Mouse (Mus musculus): Measurements from ENCODE around the gene Ovch2. TPM values are rescaled to one million over a fixed set of nuclear protein-coding genes. Genes with fewer than 3 reads are reported as not detected.

Ovch2 gene
- polyA plus RNA-seq, 1 experiment from 2014 or later = not detected

DNA sequence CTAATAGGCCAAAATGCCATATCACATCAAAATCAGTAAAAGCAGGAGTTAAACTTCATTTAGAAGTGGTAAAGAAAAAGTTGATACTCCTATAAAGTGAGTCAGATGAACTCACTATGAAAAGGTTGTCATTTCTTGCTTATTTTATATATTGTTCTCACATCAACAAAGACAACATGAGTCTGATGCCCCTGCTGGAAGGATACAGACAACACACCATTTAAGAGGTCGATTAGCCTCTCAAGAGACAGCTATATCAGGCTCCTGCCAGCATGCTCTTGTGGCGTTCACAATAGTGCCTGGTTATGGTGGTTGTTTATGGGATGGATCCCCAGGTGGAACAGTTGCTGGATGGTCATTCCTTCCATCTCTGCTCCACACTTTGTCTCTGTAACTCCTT is 67.8 kb downstream of the Ovch2 start:
- no peak overlapping the region for H3K9ac ChIP-seq (ENCODE audit: low read length)
- no peaks in the 10 kb centered on the region for H3K4me1 ChIP-seq (replicated peaks; ENCODE audit: control insufficient read depth, insufficient read depth, low read length)
- no peak for ATAC-seq (replicated peaks; ENCODE audit: low FRiP score, low TSS enrichment, low read depth)
- 72% methylated on average over 2 of the region's 2 CpGs for WGBS
- peaks cover 30% of the 10 kb centered on the region for H3K36me3 ChIP-seq (ENCODE audit: control insufficient read depth, insufficient read depth, low read length)
- H3K27ac ChIP-seq (ENCODE audit: low read depth) = no peak overlapping the region
- H3K27me3 ChIP-seq (replicated peaks; ENCODE audit: control insufficient read depth, insufficient read depth, low read length) = no peaks in the 10 kb centered on the region
- no peak for DNase-seq (ENCODE audit: low spot score)
- H3K4me2 ChIP-seq (ENCODE audit: low read length) = no peak overlapping the region
- no peaks in the 10 kb centered on the region for H3K9me3 ChIP-seq (ENCODE audit: control insufficient read depth, low read length)
- H3K4me3 ChIP-seq (ENCODE audit: low read depth, low read length) = no peak overlapping the region

Other genes with a start within 250 kb of the Ovch2 start
- gene Olfml1, start 233.8 kb downstream of the Ovch2 start, polyA plus RNA-seq (2014; fragmentation: Nextera tagmentation; extraction: Ambion mirVana) = 18.6 and 24.3 TPM in 2 replicates
- gene Ppfibp2, start 206.0 kb downstream of the Ovch2 start, polyA plus RNA-seq (2014; fragmentation: Nextera tagmentation; extraction: Ambion mirVana) = 11.2 and 12.8 TPM in 2 replicates
- gene 5330417H12Rik, start 176.0 kb downstream of the Ovch2 start, polyA plus RNA-seq (2014; fragmentation: Nextera tagmentation; extraction: Ambion mirVana) = not detected in 2 replicates
- gene Cyb5r2, start 43.2 kb downstream of the Ovch2 start, polyA plus RNA-seq (2014; fragmentation: Nextera tagmentation; extraction: Ambion mirVana) = 0.31 and 0.40 TPM in 2 replicates
- not detected in 2 replicates for gene Olfr467, start 11.1 kb upstream of the Ovch2 start, polyA plus RNA-seq (2014; fragmentation: Nextera tagmentation; extraction: Ambion mirVana)
- gene Olfr469, start 24.3 kb upstream of the Ovch2 start, polyA plus RNA-seq (2014; fragmentation: Nextera tagmentation; extraction: Ambion mirVana) = not detected in 2 replicates
- gene Olfr470, start 46.3 kb upstream of the Ovch2 start, polyA plus RNA-seq (2014; fragmentation: Nextera tagmentation; extraction: Ambion mirVana) = not detected in 2 replicates
- gene Olfr472, start 96.7 kb upstream of the Ovch2 start, polyA plus RNA-seq (2014; fragmentation: Nextera tagmentation; extraction: Ambion mirVana) = not detected in 2 replicates
- gene Olfr473, start 129.2 kb upstream of the Ovch2 start, polyA plus RNA-seq (2014; fragmentation: Nextera tagmentation; extraction: Ambion mirVana) = not detected in 2 replicates
- not detected in 2 replicates for gene Olfr474, start 153.4 kb upstream of the Ovch2 start, polyA plus RNA-seq (2014; fragmentation: Nextera tagmentation; extraction: Ambion mirVana)
- not detected in 2 replicates for gene Olfr476, start 163.6 kb upstream of the Ovch2 start, polyA plus RNA-seq (2014; fragmentation: Nextera tagmentation; extraction: Ambion mirVana)
- gene Olfr477, start 185.5 kb upstream of the Ovch2 start, polyA plus RNA-seq (2014; fragmentation: Nextera tagmentation; extraction: Ambion mirVana) = not detected in 2 replicates
- not detected in 2 replicates for gene Olfr478, start 232.8 kb upstream of the Ovch2 start, polyA plus RNA-seq (2014; fragmentation: Nextera tagmentation; extraction: Ambion mirVana)
- not detected in 2 replicates for gene Olfr479, start 249.5 kb upstream of the Ovch2 start, polyA plus RNA-seq (2014; fragmentation: Nextera tagmentation; extraction: Ambion mirVana)

Data from intestine, embryonic 14.5 days (tissue).